Mouse (Mus musculus) liver, adult 2 months (tissue): ENCODE data around the gene Krt83. TPM values are rescaled to one million over a fixed set of nuclear protein-coding genes. Genes with fewer than 3 reads are reported as not detected.

Experiments
- DNase-seq: peaks from one replicate; pipeline ENCODE4 v3.0.0-alpha.2; 2011; ENCODE audit warnings: low read depth, low spot score; ENCODE audit errors: extremely low read depth
- H3K27ac ChIP-seq: fragments of 200-500 bp; replicated peaks from 2 replicates; pipeline ENCODE4 v1.5.1; 2012; ENCODE audit warnings: low read depth, mild to moderate bottlenecking, control low read depth, inconsistent platforms, low read length; ENCODE audit not compliant: insufficient read depth
- H3K27me3 ChIP-seq: fragments of 200-500 bp; 2 replicates; pipeline ENCODE4 v1.6.1; 2012; ENCODE audit warnings: mild to moderate bottlenecking, moderate library complexity, low read length, inconsistent platforms; ENCODE audit not compliant: control insufficient read depth, insufficient read depth
- H3K36me3 ChIP-seq: fragments of 200-500 bp; 2 replicates; pipeline ENCODE4 v1.6.1; 2012; ENCODE audit warnings: low read length, inconsistent platforms; ENCODE audit not compliant: control insufficient read depth, insufficient read depth
- H3K4me1 ChIP-seq: fragments of 200-500 bp; 2 replicates; pipeline ENCODE4 v1.6.1; 2011; ENCODE audit warnings: low read length; ENCODE audit not compliant: control insufficient read depth, insufficient read depth
- H3K4me3 ChIP-seq: fragments of 200-500 bp; 2 replicates; pipeline ENCODE4 v1.5.1; 2011; ENCODE audit warnings: low read depth, mild to moderate bottlenecking, control low read depth, low read length, moderate library complexity; ENCODE audit not compliant: insufficient read depth
- H3K79me2 ChIP-seq: fragments of 200-500 bp; 2 replicates; pipeline ENCODE4 v1.6.1; 2012; ENCODE audit warnings: inconsistent platforms, mild to moderate bottlenecking, low read length, moderate library complexity; ENCODE audit not compliant: control insufficient read depth, insufficient read depth
- H3K9ac ChIP-seq: fragments of 200-500 bp; 2 replicates; pipeline ENCODE4 v1.6.1; 2012; ENCODE audit warnings: low read depth, mild to moderate bottlenecking, control low read depth, inconsistent platforms, low read length
- CTCF ChIP-seq: fragments of 200-500 bp; IDR thresholded peaks from 2 replicates; pipeline ENCODE4 v1.5.1; 2011; ENCODE audit warnings: low read depth, low read length, control low read depth
- POLR2A ChIP-seq: fragments of 200-500 bp; IDR thresholded peaks from 2 replicates; pipeline ENCODE4 v1.6.1; 2011; ENCODE audit warnings: low read length, control low read depth; ENCODE audit not compliant: insufficient read depth; ENCODE audit errors: extremely low read depth
- WGBS: fragments of 180-500 bp; shearing (Covaris S2); methylation state at CpG from one replicate; pipeline ENCODE4 v1.1.7; 2018; 5-methylcytosine and 5-hydroxymethylcytosine counted together
- polyA plus RNA-seq: library from polyadenylated mRNA; depleted of rRNA; stranded (reverse); fragments of >200 nt; gene quantifications from 2 replicates; pipeline ENCODE4 v1.2.3, GENCODE M21; 2012; rRNA removed
- total RNA-seq: library from RNA; depleted of rRNA; stranded (reverse); fragments of >200 nt; gene quantifications from 2 replicates; pipeline ENCODE4 v1.2.3, GENCODE M21; 2014; rRNA removed

The Krt83 gene
- total RNA-seq (not detected in 2 replicates), polyA plus RNA-seq (not detected in 2 replicates)

DNA sequence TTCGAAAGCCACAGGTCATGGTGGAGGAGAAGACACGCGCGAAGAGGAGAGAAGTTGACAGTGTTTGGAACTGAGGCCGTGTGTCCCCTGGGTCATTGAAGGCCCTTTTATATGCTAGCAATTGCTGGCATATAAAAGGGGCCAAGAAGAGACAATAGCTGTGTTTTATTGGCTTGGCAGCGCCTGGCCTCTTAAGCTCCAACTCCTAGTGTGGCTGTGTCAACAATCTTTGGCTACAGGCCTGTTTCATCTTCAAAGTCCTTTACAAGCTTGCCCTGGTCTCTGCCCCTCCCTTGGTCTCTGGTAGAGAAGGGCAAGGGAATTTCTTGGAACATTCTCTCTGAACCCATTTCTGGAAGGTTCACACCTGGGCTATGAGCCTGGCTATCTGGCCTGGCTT lies at the start of gene Krt83:
TSS of gene Krt83 (minus strand) at position 82 of the 400 bp plus-strand sequence.
- Histone ChIP-seq H3K4me1 (no peaks in the 10 kb centered on the region), H3K27me3 (no peaks in the 10 kb centered on the region), H3K36me3 (no peaks in the 10 kb centered on the region), H3K79me2 (no peaks in the 10 kb centered on the region), H3K27ac (no peak within 1 kb of the TSS), H3K4me3 (no peak within 1 kb of the TSS), H3K9ac (no peak within 1 kb of the TSS)
- TF ChIP-seq POLR2A (no peak), CTCF (no peak)
- no peak for DNase-seq
- 85% methylated on average over 6 of the region's 6 CpGs for WGBS

DNA sequence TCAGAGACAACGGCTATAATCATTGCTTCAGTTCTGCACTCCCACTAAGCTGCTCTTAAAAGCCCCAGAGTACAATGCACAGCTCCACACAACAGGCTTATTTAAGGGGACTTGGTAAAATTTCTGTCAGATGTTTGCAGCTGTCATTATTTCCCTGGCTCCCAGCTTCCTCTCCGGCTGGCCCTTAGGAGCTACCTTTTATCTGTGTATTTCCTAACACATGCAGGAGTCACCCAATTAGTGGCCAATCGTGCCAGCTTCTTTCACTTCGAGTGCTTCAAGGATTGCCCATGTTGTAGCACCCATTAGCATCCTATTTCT lies 47.2 kb upstream of the Krt83 start:
- TF ChIP-seq CTCF (no peak), POLR2A (no peak)
- H3K9ac ChIP-seq = no peak overlapping the region

DNA sequence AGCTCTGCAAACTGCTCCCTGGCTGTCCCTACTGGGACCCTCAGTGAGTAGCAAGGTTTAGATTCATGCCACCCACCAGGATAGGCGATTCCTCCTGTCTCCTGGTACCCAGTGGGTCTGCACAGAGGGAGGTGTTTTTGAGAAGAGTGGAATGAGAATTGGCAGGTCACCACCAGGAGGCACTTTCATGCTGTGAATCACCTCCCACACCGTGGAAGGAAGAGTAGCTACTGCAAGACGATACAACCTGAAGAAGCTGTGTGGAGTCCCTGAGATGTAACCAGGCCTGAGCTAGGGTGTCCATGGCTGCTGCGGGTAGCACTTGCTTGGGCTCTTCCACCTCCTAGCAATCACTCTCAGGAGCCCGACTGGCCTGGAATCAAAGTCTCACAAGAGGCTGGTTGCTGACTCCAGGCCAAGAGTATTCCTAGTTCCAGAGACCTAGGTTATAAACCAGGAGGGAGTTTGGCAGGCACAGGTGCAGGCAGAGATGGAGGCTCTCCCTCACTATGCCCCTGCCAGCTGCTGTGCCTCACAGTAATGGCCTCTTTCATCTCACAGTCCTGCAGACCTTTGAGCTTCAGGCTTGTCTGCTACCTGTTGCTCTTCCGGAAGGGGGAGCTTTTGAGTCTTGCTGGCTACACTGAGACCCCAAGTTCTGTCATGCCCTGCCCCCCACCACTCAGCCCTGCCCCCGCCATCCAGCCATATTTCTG lies 46.7 kb upstream of the Krt83 start:
- 32% methylated on average over 7 of the region's 7 CpGs for WGBS
- no peaks in the 10 kb centered on the region for H3K79me2 ChIP-seq
- DNase-seq = no peak
- H3K36me3 ChIP-seq = no peaks in the 10 kb centered on the region
- no peaks in the 10 kb centered on the region for H3K4me1 ChIP-seq
- H3K27ac ChIP-seq = no peak overlapping the region
- H3K9ac ChIP-seq = no peak overlapping the region
- TF ChIP-seq CTCF (no peak), POLR2A (no peak)
- no peaks in the 10 kb centered on the region for H3K27me3 ChIP-seq
- H3K4me3 ChIP-seq = no peak overlapping the region

More for the DNA sequence above, 47.2 kb upstream of the Krt83 start:
- 62% methylated on average over 4 of the region's 4 CpGs for WGBS
- Histone ChIP-seq H3K4me3 (no peak overlapping the region), H3K79me2 (no peaks in the 10 kb centered on the region), H3K4me1 (no peaks in the 10 kb centered on the region), H3K27ac (no peak overlapping the region), H3K36me3 (no peaks in the 10 kb centered on the region), H3K27me3 (no peaks in the 10 kb centered on the region)
- DNase-seq = no peak

DNA sequence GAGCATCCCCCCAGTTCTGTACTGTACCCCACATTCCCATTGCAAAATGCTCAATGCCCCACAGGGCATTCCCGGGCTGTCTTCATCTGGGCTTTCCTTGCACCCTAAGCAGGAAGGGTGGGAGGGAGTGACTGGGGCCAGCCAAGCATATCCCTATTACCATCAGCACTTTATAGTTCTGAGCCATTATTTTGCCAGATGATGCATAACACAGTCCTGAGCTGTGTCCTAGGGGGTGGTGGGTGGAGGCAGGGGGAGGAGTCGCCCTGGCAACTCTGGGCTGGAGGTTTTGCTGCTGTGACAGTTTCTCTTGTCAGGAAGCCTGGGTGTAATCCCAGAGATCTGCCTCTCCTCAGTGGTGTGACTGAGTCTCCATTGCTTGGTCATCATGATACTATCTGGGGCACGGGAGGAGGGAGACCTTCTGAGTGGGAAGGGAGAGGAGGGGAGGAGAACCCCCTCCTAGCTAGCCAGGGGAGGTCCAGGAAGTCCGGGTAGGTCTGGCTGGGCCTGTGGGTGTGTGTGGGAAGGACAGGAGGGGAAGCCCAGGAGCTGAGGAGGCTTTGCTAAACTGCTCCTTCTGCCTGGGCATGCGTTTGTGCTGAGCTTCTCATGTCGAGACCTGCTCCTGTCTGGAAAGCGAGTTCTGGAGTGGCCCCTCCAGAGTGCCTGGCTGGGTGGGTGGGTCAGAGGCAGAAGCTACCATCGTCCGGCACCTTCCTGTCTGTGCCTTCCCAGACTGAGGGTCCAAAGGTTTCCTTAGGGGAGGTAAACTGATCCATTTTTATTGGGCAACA lies 44.9 kb upstream of the Krt83 start:
- no peak for TF ChIP-seq CTCF
- TF ChIP-seq POLR2A = no peak
- 53% methylated on average over 9 of the region's 9 CpGs for WGBS
- DNase-seq = no peak

DNA sequence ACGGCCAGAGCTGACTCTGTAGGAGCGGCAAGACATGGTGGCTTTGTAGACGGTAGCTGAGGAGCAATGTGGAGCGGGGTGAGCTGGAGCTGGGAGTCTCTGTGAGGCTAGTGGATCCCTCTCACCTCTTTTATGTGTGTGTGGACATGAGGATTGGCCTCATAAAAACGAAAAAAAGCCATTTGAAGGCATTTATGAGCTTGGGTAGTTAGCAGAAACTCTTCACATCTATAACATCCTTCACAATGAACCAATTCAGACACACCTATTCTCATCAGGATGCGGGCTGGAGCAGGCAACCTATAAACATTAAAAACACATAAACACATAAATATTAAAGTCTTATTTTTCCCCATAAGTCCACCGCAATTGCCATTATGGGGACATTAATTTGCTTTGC lies 41.4 kb upstream of the Krt83 start, which contains the start of gene Krt84:
TSS of gene Krt84 (minus strand) at position 101 of the 400 bp plus-strand sequence.
- Histone ChIP-seq H3K4me3 (no peak within 1 kb of the TSS), H3K27me3 (no peaks in the 10 kb centered on the region), H3K36me3 (no peaks in the 10 kb centered on the region), H3K4me1 (no peaks in the 10 kb centered on the region), H3K9ac (no peak within 1 kb of the TSS), H3K79me2 (no peaks in the 10 kb centered on the region), H3K27ac (no peak within 1 kb of the TSS)
- no peak for DNase-seq
- WGBS = 82% methylated on average over 7 of the region's 7 CpGs
- TF ChIP-seq CTCF = no peak
- no peak for TF ChIP-seq POLR2A

More for the DNA sequence above, 44.9 kb upstream of the Krt83 start:
- Histone ChIP-seq H3K4me3 (no peak overlapping the region), H3K4me1 (no peaks in the 10 kb centered on the region), H3K79me2 (no peaks in the 10 kb centered on the region), H3K36me3 (no peaks in the 10 kb centered on the region), H3K27ac (no peak overlapping the region), H3K9ac (no peak overlapping the region), H3K27me3 (no peaks in the 10 kb centered on the region)
